Mouse (Mus musculus) embryonic facial prominence, embryonic 11.5 days (tissue): ENCODE results near the gene Etnk1. TPM values are rescaled to one million over a fixed set of nuclear protein-coding genes. Genes with fewer than 3 reads are reported as not detected.

Experiments
- ATAC-seq: fragments of 200-750 bp; cut with Nextera tagmentation; replicated peaks from 2 replicates; pipeline ENCODE4 v1.8.0; 2017; ENCODE audit warnings: low read depth; ENCODE audit not compliant: insufficient number of reproducible peaks, low FRiP score, low TSS enrichment
- DNase-seq: peaks from one replicate; pipeline ENCODE4 v3.0.0-alpha.2; 2015; ENCODE audit warnings: low spot score
- H3K27ac ChIP-seq: fragments of 300-500 bp; sonication (generic); replicated peaks from 2 replicates; pipeline ENCODE4 v1.5.1; 2014; ENCODE audit warnings: mild to moderate bottlenecking, low read depth, low read length, control low read depth
- H3K27me3 ChIP-seq: fragments of 300-500 bp; sonication (generic); 2 replicates; pipeline ENCODE4 v1.6.1; 2014; ENCODE audit warnings: mild to moderate bottlenecking, low read length, moderate library complexity, mixed read lengths; ENCODE audit not compliant: control insufficient read depth, insufficient read depth
- H3K36me3 ChIP-seq: fragments of 300-500 bp; sonication (generic); replicated peaks from 2 replicates; pipeline ENCODE4 v1.6.1; 2014; ENCODE audit warnings: low read depth, mild to moderate bottlenecking, low read length, moderate library complexity, mixed read lengths; ENCODE audit not compliant: control insufficient read depth, insufficient read depth
- H3K4me1 ChIP-seq: fragments of 300-500 bp; sonication (generic); 2 replicates; pipeline ENCODE4 v1.6.1; 2014; ENCODE audit warnings: low read length, mixed read lengths; ENCODE audit not compliant: control insufficient read depth, insufficient read depth
- H3K4me2 ChIP-seq: fragments of 300-500 bp; sonication (generic); 2 replicates; pipeline ENCODE4 v1.6.1; 2014; ENCODE audit warnings: low read depth, mild to moderate bottlenecking, control low read depth, low read length, moderate library complexity
- H3K4me3 ChIP-seq: fragments of 300-500 bp; sonication (generic); 2 replicates; pipeline ENCODE4 v1.5.1; 2014; ENCODE audit warnings: low read depth, low read length, control low read depth
- H3K9ac ChIP-seq: fragments of 300-500 bp; sonication (generic); replicated peaks from 2 replicates; pipeline ENCODE4 v1.6.1; 2014; ENCODE audit warnings: mild to moderate bottlenecking, control low read depth, low read length
- H3K9me3 ChIP-seq: fragments of 300-500 bp; sonication (generic); replicated peaks from 2 replicates; pipeline ENCODE4 v1.6.1; 2016; ENCODE audit warnings: mild to moderate bottlenecking, low read length, inconsistent platforms, mixed read lengths; ENCODE audit not compliant: control insufficient read depth
- WGBS: fragments of 180-500 bp; shearing (Covaris S2); extraction: QIAGEN DNeasy Blood & Tissue Kit; methylation state at CpG from one replicate; pipeline ENCODE4 v1.1.7; 2014; 5-methylcytosine and 5-hydroxymethylcytosine counted together
- polyA plus RNA-seq: library from polyadenylated mRNA; unstranded; fragments of >200 nt; fragmentation: Nextera tagmentation; extraction: Ambion mirVana; gene quantifications from 2 replicates; pipeline ENCODE4 v1.2.1, GENCODE M21; 2014

Gene Etnk1
- polyA plus RNA-seq, 1 experiment from 2014 or later, result 26.7 TPM

GRCm38 (mm10) chr6:143153160-143153559, 13.9 kb upstream of the Etnk1 start:
- no peak overlapping the region for H3K27ac ChIP-seq
- WGBS, result 10% methylated on average over 2 of the region's 2 CpGs
- H3K4me3 ChIP-seq, result no peak overlapping the region
- H3K27me3 ChIP-seq, result no peaks in the 10 kb centered on the region
- DNase-seq (peak; percentile 63), ATAC-seq (no peak)
- H3K4me2 ChIP-seq, result no peak overlapping the region
- no peaks in the 10 kb centered on the region for H3K36me3 ChIP-seq
- no peak overlapping the region for H3K9ac ChIP-seq
- H3K9me3 ChIP-seq, result no peaks in the 10 kb centered on the region
- peaks cover 3% of the 10 kb centered on the region; the same call in 1 of the 2 replicates for H3K4me1 ChIP-seq

- H3K27me3 ChIP-seq, result no peaks in the 10 kb centered on the region
- DNase-seq (peak; percentile 45), ATAC-seq (no peak)
- H3K4me1 ChIP-seq, result peaks cover 3% of the 10 kb centered on the region; the same call in 1 of the 2 replicates
- H3K9me3 ChIP-seq, result no peaks in the 10 kb centered on the region
- H3K36me3 ChIP-seq, result no peaks in the 10 kb centered on the region
- no peak overlapping the region for H3K27ac ChIP-seq
- no peak overlapping the region for H3K4me2 ChIP-seq
- H3K4me3 ChIP-seq, result no peak overlapping the region
- H3K9ac ChIP-seq, result no peak overlapping the region
- 63% methylated on average over 10 of the region's 10 CpGs for WGBS
Observed at GRCm38 (mm10) chr6:143153751-143154494, 13.1 kb upstream of the Etnk1 start.

- WGBS, result 78% methylated on average over 13 of the region's 13 CpGs
- Histone ChIP-seq H3K4me3 (no peak overlapping the region), H3K27me3 (no peaks in the 10 kb centered on the region), H3K4me1 (peaks cover 3% of the 10 kb centered on the region; the same call in 1 of the 2 replicates), H3K27ac (no peak overlapping the region), H3K4me2 (no peak overlapping the region), H3K9me3 (no peaks in the 10 kb centered on the region), H3K9ac (no peak overlapping the region), H3K36me3 (no peaks in the 10 kb centered on the region)
- DNase-seq, result no peak
- ATAC-seq, result no peak
Observed at GRCm38 (mm10) chr6:143154885-143155284, 12.1 kb upstream of the Etnk1 start.

GRCm38 (mm10) chr6:143155996-143156395, 11.0 kb upstream of the Etnk1 start:
- Histone ChIP-seq H3K4me1 (peaks cover 3% of the 10 kb centered on the region; the same call in 1 of the 2 replicates), H3K9me3 (no peaks in the 10 kb centered on the region), H3K27ac (no peak overlapping the region), H3K4me2 (no peak overlapping the region), H3K4me3 (no peak overlapping the region), H3K9ac (no peak overlapping the region), H3K36me3 (no peaks in the 10 kb centered on the region), H3K27me3 (no peaks in the 10 kb centered on the region)
- ATAC-seq (no peak), DNase-seq (no peak)
- whole genome bisulfite sequencing, result 58% methylated on average over 1 of the region's 1 CpGs

GRCm38 (mm10) chr6:143156684-143157083, 10.3 kb upstream of the Etnk1 start:
- Histone ChIP-seq H3K27me3 (no peaks in the 10 kb centered on the region), H3K4me3 (no peak overlapping the region), H3K9me3 (no peaks in the 10 kb centered on the region), H3K36me3 (no peaks in the 10 kb centered on the region), H3K9ac (no peak overlapping the region), H3K4me1 (peaks cover 3% of the 10 kb centered on the region; the same call in 1 of the 2 replicates), H3K27ac (no peak overlapping the region), H3K4me2 (no peak overlapping the region)
- 84% methylated on average over 7 of the region's 7 CpGs for WGBS
- ATAC-seq (no peak), DNase-seq (no peak)

GRCm38 (mm10) chr6:143157401-143157800, 9.6 kb upstream of the Etnk1 start:
- no peak for ATAC-seq
- DNase-seq, result no peak
- no peak overlapping the region for H3K9ac ChIP-seq

GRCm38 (mm10) chr6:143160572-143161231, 6.3 kb upstream of the Etnk1 start:
- Histone ChIP-seq H3K9ac (no peak overlapping the region), H3K4me2 (no peak overlapping the region), H3K36me3 (no peaks in the 10 kb centered on the region), H3K9me3 (no peaks in the 10 kb centered on the region), H3K4me1 (no peaks in the 10 kb centered on the region), H3K4me3 (no peak overlapping the region), H3K27ac (no peak overlapping the region), H3K27me3 (no peaks in the 10 kb centered on the region)
- ATAC-seq (no peak), DNase-seq (no peak)
- WGBS, result 91% methylated on average over 6 of the region's 6 CpGs

More at GRCm38 (mm10) chr6:143157401-143157800, 9.6 kb upstream of the Etnk1 start:
- no peaks in the 10 kb centered on the region for H3K9me3 ChIP-seq
- H3K27me3 ChIP-seq, result no peaks in the 10 kb centered on the region
- H3K4me3 ChIP-seq, result no peak overlapping the region
- H3K36me3 ChIP-seq, result no peaks in the 10 kb centered on the region
- 83% methylated on average over 8 of the region's 8 CpGs for WGBS
- peaks cover 3% of the 10 kb centered on the region; the same call in 1 of the 2 replicates for H3K4me1 ChIP-seq
- H3K27ac ChIP-seq, result no peak overlapping the region
- H3K4me2 ChIP-seq, result no peak overlapping the region
